Mouse (Mus musculus) liver, embryonic 14.5 days (tissue): ENCODE results near the gene Asz1.

Experiments
- CTCF ChIP-seq: IDR thresholded peaks from 2 replicates; pipeline ENCODE4 v1.5.1; 2016; ENCODE audit warnings: antibody characterized with exemption, low read depth, control low read depth
- EP300 ChIP-seq: IDR thresholded peaks from 2 replicates; pipeline ENCODE4 v1.6.1; 2016; ENCODE audit warnings: antibody characterized with exemption, low read depth

DNA sequence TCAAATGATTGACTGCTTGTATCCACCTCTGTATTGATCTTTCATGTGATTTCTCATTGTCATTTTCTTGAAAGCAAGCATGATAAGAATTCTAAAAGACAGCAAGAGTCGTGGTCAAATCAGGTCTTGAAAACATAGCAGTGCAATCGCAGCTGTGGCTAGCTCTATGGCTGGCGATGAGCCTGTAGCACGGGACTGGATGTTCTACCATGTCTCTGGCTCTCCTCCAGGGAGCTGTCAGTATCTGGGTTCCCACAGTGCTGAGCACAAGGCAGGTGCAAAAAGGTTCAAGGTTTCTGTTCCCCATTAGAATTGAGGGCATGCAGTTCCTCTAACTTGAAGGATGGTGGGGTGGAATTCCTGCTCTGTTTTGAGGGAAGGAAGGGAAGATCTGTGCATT lies 44.2 kb upstream of the Asz1 start:
- TF ChIP-seq CTCF, result no peak
- no peak for TF ChIP-seq EP300
